Mouse (Mus musculus) hindbrain, embryonic 16.5 days (tissue): ENCODE results near the gene Smim27. TPM values are rescaled to one million over a fixed set of nuclear protein-coding genes. Genes with fewer than 3 reads are reported as not detected.

Experiments
- ATAC-seq: fragments of 200-750 bp; cut with Nextera tagmentation; 2 replicates; pipeline ENCODE4 v1.8.0; 2017; ENCODE audit warnings: moderate TSS enrichment, moderate library complexity
- H3K27ac ChIP-seq: fragments of 300-500 bp; sonication (generic); 2 replicates; pipeline ENCODE4 v1.5.1; 2014; ENCODE audit warnings: low read depth, mild to moderate bottlenecking, control low read depth, low read length, moderate library complexity
- H3K27me3 ChIP-seq: fragments of 300-500 bp; sonication (generic); replicated peaks from 2 replicates; pipeline ENCODE4 v1.6.1; 2014; ENCODE audit warnings: low read length; ENCODE audit not compliant: control insufficient read depth, insufficient read depth
- H3K36me3 ChIP-seq: fragments of 300-500 bp; sonication (generic); 2 replicates; pipeline ENCODE4 v1.6.1; 2014; ENCODE audit warnings: mild to moderate bottlenecking, low read length, moderate library complexity, mixed read lengths; ENCODE audit not compliant: control insufficient read depth, insufficient read depth
- H3K4me1 ChIP-seq: fragments of 300-500 bp; sonication (generic); 2 replicates; pipeline ENCODE4 v1.6.1; 2014; ENCODE audit warnings: low read depth, low read length; ENCODE audit not compliant: control insufficient read depth, insufficient read depth
- H3K4me2 ChIP-seq: fragments of 300-500 bp; sonication (generic); 2 replicates; pipeline ENCODE4 v1.6.1; 2014; ENCODE audit warnings: mild to moderate bottlenecking, low read length, control low read depth, moderate library complexity
- H3K4me3 ChIP-seq: fragments of 300-500 bp; sonication (generic); 2 replicates; pipeline ENCODE4 v1.5.1; 2014; ENCODE audit warnings: mild to moderate bottlenecking, low read length, control low read depth, moderate library complexity
- H3K9ac ChIP-seq: fragments of 300-500 bp; sonication (generic); 2 replicates; pipeline ENCODE4 v1.6.1; 2014; ENCODE audit warnings: low read depth, mild to moderate bottlenecking, control low read depth, low read length, moderate library complexity
- H3K9me3 ChIP-seq: fragments of 300-500 bp; sonication (generic); 2 replicates; pipeline ENCODE4 v1.6.1; 2014; ENCODE audit warnings: mild to moderate bottlenecking, low read length, moderate library complexity; ENCODE audit not compliant: control insufficient read depth
- WGBS: fragments of 180-500 bp; shearing (Covaris S2); extraction: QIAGEN DNeasy Blood & Tissue Kit; methylation state at CpG from one replicate; pipeline ENCODE4 v1.1.7; 2014; 5-methylcytosine and 5-hydroxymethylcytosine counted together
- polyA plus RNA-seq: library from polyadenylated mRNA; unstranded; fragments of >200 nt; fragmentation: Nextera tagmentation; extraction: Ambion mirVana; gene quantifications from 2 replicates; pipeline ENCODE4 v1.2.1, GENCODE M21; 2015

The Smim27 gene
- polyA plus RNA-seq, 1 experiment from 2014 or later: 12.5 TPM

DNA sequence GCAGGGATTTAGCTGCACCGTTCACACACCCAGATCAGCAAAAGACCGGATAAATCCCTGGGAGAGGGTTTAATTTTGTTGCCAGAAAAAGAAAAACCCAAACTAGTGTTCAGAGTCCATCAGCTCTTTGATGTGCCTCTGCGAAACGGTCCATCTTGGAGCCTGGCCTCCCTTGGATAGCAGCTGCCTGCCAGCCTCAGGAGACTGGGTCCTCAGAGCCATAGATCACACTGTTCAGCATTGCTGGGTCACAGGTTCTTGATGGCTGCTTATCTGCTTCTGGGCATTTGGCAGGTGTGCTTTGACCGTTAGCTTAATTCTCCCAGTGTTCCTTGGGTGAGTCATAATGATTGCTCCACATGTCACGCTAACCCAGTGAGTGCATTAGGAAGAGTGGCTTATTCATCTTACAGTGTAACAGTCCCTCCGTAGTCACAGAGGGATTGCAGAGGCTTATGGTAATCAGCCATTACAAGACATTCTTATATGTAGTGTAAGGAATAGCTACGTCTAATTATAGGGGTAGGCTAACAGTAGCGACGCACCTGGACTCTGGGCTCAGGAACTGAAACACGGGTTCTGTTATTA lies 41.5 kb downstream of the Smim27 start:
- H3K36me3 ChIP-seq: no peaks in the 10 kb centered on the region
- no peak overlapping the region for H3K4me3 ChIP-seq
- ATAC-seq: no peak; the same call in 1 of the 2 replicates
- no peaks in the 10 kb centered on the region for H3K27me3 ChIP-seq
- no peaks in the 10 kb centered on the region for H3K4me1 ChIP-seq
- H3K27ac ChIP-seq: no peak overlapping the region
- no peak overlapping the region for H3K9ac ChIP-seq
- no peak overlapping the region for H3K4me2 ChIP-seq
- no peaks in the 10 kb centered on the region for H3K9me3 ChIP-seq
- WGBS: 73% methylated on average over 11 of the region's 11 CpGs

DNA sequence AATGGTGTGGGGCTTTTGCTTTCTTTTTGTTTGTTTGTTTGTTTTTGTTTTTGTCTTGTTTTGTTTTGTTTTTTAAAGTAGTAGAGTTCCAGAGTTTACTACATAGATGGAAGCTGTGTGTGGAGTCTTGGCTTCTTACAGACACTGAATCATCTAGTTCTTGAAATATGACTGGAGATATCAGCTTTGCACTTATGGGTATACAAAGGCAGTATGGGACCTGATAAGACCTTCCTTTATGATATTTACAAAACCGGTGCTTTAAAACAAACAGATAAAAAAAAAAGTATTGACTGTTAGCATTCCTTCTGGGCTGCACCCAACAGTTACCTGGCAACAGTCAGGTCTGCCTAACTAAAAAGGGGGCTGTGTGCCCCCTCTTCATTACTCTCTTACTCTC lies 42.8 kb downstream of the Smim27 start:
- no peak overlapping the region for H3K4me3 ChIP-seq
- H3K4me2 ChIP-seq: no peak overlapping the region
- H3K27ac ChIP-seq: no peak overlapping the region
- no peaks in the 10 kb centered on the region for H3K4me1 ChIP-seq
- H3K36me3 ChIP-seq: no peaks in the 10 kb centered on the region
- H3K27me3 ChIP-seq: no peaks in the 10 kb centered on the region
- H3K9me3 ChIP-seq: no peaks in the 10 kb centered on the region
- ATAC-seq: no peak
- H3K9ac ChIP-seq: no peak overlapping the region
- 84% methylated on average over 1 of the region's 1 CpGs for WGBS

GRCm38 (mm10) chr4:40313026-40313425 lies 43.6 kb downstream of the Smim27 start:
- WGBS: 86% methylated on average over 6 of the region's 6 CpGs
- no peak overlapping the region for H3K27ac ChIP-seq

GRCm38 (mm10) chr4:40317404-40317803 lies 48.0 kb downstream of the Smim27 start:
- 69% methylated on average over 3 of the region's 3 CpGs for WGBS
- 0 out of 2 replicates have a peak, but pooled peaks have one; percentile 20 for ATAC-seq
- no peak overlapping the region for H3K27ac ChIP-seq
- H3K9ac ChIP-seq: no peak overlapping the region
- H3K36me3 ChIP-seq: no peaks in the 10 kb centered on the region
- H3K4me2 ChIP-seq: no peak overlapping the region
- H3K27me3 ChIP-seq: no peaks in the 10 kb centered on the region
- H3K9me3 ChIP-seq: no peaks in the 10 kb centered on the region
- no peaks in the 10 kb centered on the region for H3K4me1 ChIP-seq
- H3K4me3 ChIP-seq: no peak overlapping the region

More at GRCm38 (mm10) chr4:40313026-40313425, 43.6 kb downstream of the Smim27 start:
- no peak overlapping the region for H3K4me3 ChIP-seq
- no peak for ATAC-seq
- no peaks in the 10 kb centered on the region for H3K36me3 ChIP-seq
- H3K27me3 ChIP-seq: no peaks in the 10 kb centered on the region
- H3K4me2 ChIP-seq: no peak overlapping the region
- H3K9ac ChIP-seq: no peak overlapping the region
- H3K9me3 ChIP-seq: no peaks in the 10 kb centered on the region
- H3K4me1 ChIP-seq: no peaks in the 10 kb centered on the region

Other genes with a start within 250 kb of the Smim27 start
- 45.3 and 49.4 TPM in 2 replicates for gene Aco1, start 126.5 kb upstream of the Smim27 start, polyA plus RNA-seq
- gene Ddx58, start 29.8 kb upstream of the Smim27 start, polyA plus RNA-seq: 3.3 TPM in 2 replicates
- 28.8 and 31.5 TPM in 2 replicates for gene Topors, start 271 bp downstream of the Smim27 start, polyA plus RNA-seq
- 369 and 426 TPM in 2 replicates for gene Ndufb6, start 9.8 kb downstream of the Smim27 start, polyA plus RNA-seq
- gene Tmem215, start 202.6 kb downstream of the Smim27 start, polyA plus RNA-seq: 1.1 and 1.4 TPM in 2 replicates